Mouse (Mus musculus): Measurements from ENCODE around the gene Mlf2.

DNA sequence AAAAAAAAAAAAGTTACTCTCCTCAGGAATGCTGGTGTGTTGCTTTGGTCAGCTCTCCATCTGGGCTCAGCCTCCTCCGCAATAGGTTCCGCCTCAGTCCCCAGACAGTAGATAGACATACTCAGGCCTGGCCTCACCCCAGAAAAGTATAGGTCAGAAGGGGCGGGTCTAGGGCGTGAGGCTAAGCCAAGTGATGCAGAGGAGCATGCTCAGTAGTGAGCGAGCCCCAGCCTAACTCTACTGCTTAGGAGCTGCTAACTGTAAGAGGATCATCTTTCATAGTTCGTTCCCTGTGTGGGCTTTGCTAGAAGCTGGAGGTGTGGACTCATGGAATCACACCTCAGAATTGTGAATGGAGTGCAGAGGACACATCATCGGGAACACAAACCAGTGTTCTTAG, 7.4 kb downstream of the Mlf2 start:
- TF ChIP-seq CTCF (IDR thresholded peaks at IDR 0.05; ENCODE audit: extremely low read depth, insufficient read depth, low read length) (no peak), POLR2A (IDR thresholded peaks at IDR 0.05; ENCODE audit: extremely low read depth, insufficient read depth, low read length) (no peak)

Measured in cortical plate, adult 2 months (tissue).